Mouse (Mus musculus): ENCODE measurements around the gene Gm17359.
"Not testable (repeated sequence)": the region's sequence is repeated elsewhere in the genome, so short reads cannot be mapped to it uniquely, and the experiment has no call there.

Gene Gm17359

GRCm38 (mm10) chr3:79411666-79412065 is 75.2 kb downstream of the Gm17359 start:
- in situ Hi-C loops (cut with MboI, MseI): no loop called here

DNA sequence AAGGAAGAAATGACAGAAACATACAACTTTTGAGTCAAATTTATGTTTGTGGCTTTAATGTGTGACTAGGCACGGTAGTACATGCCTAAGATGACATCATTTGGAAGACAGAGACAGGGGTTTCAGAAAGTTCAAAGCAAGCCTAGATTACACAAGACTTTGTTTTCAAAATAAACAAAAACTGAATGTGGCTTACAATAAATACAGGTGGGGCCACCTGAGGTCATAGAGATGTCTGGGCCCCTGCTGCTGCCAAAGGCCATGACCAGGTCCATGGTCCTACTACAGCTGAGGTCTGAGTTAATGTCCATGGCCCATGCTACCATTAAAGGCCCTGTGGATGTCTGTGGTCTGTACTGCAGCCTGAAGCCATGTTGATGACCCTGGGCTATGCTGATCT is 77.0 kb downstream of the Gm17359 start:
- in situ Hi-C loops (cut with MboI, MseI): no loop called here

- in situ Hi-C loops (cut with MboI, MseI): no loop called here
Measured at GRCm38 (mm10) chr3:79415081-79415480, 78.6 kb downstream of the Gm17359 start.

- in situ Hi-C loops (cut with MboI, MseI): no loop called here
Measured at GRCm38 (mm10) chr3:79415929-79416328, 79.5 kb downstream of the Gm17359 start.

DNA sequence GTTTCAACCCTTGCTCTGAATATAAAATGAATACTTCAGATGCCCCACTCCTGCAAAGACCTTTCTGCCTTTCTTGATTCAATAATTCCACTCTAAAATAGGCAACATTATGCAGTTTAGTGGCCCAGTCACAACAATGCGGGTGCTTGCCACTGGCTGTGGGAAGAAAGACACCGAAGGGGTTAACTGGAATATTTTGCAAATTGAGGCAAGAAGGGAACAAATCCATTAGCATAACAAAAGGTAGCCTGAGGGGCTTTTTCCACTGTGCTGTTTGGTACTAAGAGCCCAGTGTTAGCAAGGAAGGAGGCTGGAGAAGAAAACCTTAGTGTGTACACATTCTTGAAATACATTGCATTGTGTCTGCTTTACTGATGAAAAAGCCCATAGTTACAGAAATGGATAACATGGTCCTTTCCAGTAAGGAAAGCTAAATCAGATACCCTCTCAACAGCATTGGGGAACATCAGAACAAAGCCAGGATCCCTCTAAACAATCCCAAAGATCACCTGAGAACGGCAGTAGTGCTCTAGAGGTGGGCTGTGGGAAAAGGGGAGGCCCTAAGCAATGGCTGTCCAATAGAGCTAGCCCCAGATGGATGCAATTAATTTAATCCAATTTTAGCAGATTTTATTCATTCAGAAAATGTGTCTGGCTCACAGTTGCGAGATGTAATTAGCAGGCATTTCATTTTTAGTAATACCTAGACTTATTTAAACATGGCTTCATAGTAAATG is 80.7 kb downstream of the Gm17359 start:
- in situ Hi-C loops (cut with MboI, MseI): no loop called here

- in situ Hi-C loops (cut with MboI, MseI): no loop called here
Measured at GRCm38 (mm10) chr3:79418921-79419320, 82.5 kb downstream of the Gm17359 start.

- in situ Hi-C loops (cut with MboI, MseI): no loop called here
Measured at GRCm38 (mm10) chr3:79425441-79425840, 89.0 kb downstream of the Gm17359 start.

GRCm38 (mm10) chr3:79433593-79433992 is 97.1 kb downstream of the Gm17359 start:
- in situ Hi-C loops (cut with MboI, MseI): loop anchor here (10.0 kb wide), 1 partner anchor 209 kb away; no protein-coding TSS in a partner anchor

DNA sequence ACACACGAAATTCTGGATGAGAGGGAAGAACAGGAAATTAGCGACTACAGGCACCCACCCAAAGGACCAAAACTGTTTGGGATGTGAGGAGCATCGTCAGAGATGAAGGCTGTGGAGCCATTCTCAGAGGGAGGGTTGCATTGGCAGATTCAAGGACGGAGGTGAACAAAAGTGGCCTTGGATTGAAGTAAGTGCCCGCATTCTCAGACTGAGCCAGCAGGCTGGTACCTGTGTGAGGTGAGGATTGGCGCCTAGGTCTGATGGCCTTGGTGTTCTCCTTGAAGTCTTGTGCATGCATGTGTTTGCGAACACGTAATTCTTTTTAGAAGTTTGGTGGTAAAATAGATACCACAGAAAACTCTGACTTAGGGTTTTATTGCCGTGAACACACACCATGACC is 98.0 kb downstream of the Gm17359 start:
- in situ Hi-C loops (cut with MboI, MseI): loop anchor here (10.0 kb wide), 1 partner anchor 210 kb away; no protein-coding TSS in a partner anchor

DNA sequence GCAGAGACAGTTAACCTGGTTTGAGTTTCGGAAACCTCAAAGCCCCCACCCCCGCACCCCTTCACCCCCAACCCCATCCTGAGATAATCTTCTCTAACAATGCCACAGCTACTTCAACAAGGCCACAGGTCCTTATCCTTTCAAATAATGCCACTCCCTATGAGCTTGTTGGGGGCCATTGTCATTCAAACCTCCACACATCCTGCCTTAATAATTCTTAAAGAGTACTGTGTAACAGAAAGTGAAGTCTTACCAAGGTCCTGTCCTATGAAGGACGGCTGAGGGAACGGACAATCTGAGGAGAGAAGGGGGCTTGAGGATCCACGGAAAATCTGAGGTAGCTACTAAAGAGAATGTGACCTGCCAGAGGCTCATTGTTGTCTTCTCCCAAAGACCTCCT is 98.5 kb downstream of the Gm17359 start:
- in situ Hi-C loops (cut with MboI, MseI): loop anchor here (10.0 kb wide), 1 partner anchor 210 kb away; no protein-coding TSS in a partner anchor

GRCm38 (mm10) chr3:79436186-79436585 is 99.7 kb downstream of the Gm17359 start:
- in situ Hi-C loops (cut with MboI, MseI): loop anchor here (10.0 kb wide), 1 partner anchor 211 kb away; no protein-coding TSS in a partner anchor

DNA sequence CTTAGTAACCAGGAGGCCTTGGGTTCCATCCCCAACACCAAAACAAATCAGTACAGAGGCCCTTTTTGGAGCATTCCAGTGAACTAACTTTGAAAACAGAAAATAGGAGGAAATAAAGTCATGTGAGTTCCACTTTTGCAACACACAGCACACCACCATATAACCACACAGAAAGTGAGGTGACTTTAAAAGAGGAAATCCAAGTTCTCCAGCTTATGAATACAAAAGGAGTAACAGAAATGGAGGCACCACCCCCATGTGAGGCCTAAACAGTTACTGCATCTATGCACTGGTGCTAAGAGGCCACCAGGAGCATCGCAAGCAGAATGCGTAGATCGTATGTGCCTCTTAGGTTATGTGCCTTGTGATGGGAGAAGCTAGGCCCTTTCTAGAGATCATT is 101.8 kb downstream of the Gm17359 start:
- in situ Hi-C loops (cut with MboI, MseI): loop anchor here (10.0 kb wide), 1 partner anchor 213 kb away; no protein-coding TSS in a partner anchor

DNA sequence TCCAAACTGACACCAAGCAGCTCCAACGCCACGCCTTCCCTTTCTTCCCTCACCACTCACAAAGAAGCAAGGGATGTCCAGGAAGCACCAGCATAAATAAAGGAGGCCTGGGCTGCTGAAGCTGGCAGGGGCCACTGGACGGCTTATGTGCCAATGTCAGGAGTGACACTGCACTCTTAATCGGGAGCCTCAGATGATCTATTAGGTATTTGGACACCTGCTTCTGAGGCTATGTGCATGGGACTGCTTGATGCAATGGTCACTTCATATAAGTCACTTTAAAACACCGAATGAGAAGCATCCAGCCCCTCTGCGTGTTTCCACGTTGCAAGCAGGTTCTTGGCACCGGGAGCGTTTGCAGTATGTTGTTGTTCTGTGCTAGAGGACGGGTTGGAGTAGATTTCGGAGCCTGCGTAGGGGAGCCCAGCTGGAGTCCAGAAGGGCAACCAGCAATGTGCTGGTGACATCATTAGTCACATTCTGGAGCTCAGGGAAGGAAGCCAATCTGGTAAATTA is 104.6 kb downstream of the Gm17359 start:
- in situ Hi-C loops (cut with MboI, MseI): no loop called here

DNA sequence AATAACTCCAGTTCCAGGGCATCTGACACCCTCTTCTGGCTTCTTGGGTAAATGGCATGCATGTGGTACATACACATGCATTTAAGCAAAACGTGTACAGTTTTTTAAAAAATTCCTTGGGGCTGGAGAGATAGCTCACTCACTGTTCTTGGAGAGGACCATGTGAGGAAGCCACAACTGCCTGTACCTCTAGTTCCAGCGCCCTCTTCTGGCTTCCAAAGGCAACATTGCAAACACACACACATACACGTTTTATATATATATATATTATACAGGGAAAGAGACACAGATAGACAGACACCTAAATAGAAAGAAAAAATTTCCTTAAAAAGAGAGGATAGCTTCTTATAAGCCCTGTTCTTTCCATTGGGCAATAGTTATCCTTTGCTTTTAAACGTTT is 107.4 kb downstream of the Gm17359 start:
- in situ Hi-C loops (cut with MboI, MseI): no loop called here

- in situ Hi-C loops (cut with MboI, MseI): no loop called here
Measured at GRCm38 (mm10) chr3:79445041-79445440, 108.6 kb downstream of the Gm17359 start.

DNA sequence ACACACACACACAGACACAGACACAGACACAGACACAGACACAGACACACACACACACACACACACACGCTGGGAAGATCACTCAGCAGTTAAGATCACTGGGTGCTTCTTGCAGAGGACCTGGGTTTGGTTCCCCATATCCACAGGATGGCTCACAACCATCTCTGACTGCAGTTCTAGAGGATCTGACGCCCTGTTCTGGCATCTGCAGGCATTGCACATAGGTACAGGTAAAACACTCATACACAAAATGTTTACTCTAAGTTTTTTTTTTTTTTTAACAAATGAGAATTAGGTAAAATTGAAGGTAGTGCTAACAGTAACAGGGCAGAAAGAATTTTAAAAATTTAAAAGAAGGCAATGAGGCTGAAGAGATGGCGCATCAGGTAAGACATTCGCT is 109.7 kb downstream of the Gm17359 start:
- in situ Hi-C loops (cut with MboI, MseI): no loop called here

- in situ Hi-C loops (cut with MboI, MseI): not testable (repeated sequence)
Measured at GRCm38 (mm10) chr3:79446648-79447047, 110.2 kb downstream of the Gm17359 start.

GRCm38 (mm10) chr3:79448421-79448820 is 112.0 kb downstream of the Gm17359 start:
- in situ Hi-C loops (cut with MboI, MseI): no loop called here

GRCm38 (mm10) chr3:79449361-79449760 is 112.9 kb downstream of the Gm17359 start:
- in situ Hi-C loops (cut with MboI, MseI): no loop called here

- in situ Hi-C loops (cut with MboI, MseI): loop anchor here (5.0 kb wide), 1 partner anchor 240 kb away; no protein-coding TSS in a partner anchor
Measured at GRCm38 (mm10) chr3:79452696-79453263, 116.3 kb downstream of the Gm17359 start.

GRCm38 (mm10) chr3:79455761-79456160 is 119.3 kb downstream of the Gm17359 start:
- in situ Hi-C loops (cut with MboI, MseI): no loop called here

GRCm38 (mm10) chr3:79458651-79459275 is 122.3 kb downstream of the Gm17359 start:
- in situ Hi-C loops (cut with MboI, MseI): no loop called here

All from T-helper 1 cell (primary cell).